Comparison of ENCODE assay signal across 11 mouse cellular contexts in the genomic region with DNA sequence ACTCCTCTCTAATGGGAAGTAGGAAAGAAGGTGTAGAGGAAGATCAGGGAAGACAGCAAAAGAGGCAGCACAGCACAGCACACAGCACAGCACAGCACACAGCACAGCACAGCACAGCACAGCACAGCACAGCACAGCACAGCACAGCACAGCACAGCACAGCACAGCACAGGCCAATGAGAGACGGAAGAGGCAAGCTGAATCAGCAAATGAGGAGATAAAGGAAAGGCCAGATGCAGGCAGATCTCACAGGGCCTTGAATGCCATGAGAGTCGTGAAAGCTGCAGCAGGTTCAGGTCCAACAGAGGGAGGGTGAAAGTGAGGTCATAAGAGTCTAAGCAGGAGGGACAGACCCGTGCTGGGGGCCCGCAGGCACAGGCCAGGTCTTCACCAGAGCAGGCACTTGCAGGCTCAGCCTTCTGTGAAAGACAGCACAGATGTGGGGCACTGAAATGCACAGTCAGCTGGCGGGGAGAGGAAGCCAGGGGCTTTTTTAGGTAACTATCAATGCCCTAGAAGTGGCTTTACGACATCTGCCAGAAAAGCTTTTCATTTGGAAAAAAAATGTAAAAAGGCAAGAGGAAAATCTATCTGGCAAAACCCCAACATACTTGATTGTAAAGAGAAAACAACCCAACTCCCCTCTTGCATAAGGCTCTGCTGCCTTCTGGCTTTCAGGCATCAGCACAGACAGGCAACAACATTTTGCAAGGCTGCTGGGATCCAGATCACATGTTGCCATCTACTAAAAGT.
DNase-seq lines count a peak whose midpoint lies in the region; ATAC-seq and TF ChIP-seq lines count a peak whose summit lies in the region.
"Had no signal": no experiment of that assay in that cellular context is flagged by ENCODE, and none has a peak within 500 bp of the region (broad histone marks: within the 10 kb centered on the region; RNA-seq: fewer than 3 reads in every experiment).

No protein-coding gene starts in this region.

- no peak overlapping the region for H3K4me3 ChIP-seq in forebrain, embryonic 13.5 days
- no peak overlapping the region for H3K4me3 ChIP-seq in forebrain, embryonic 11.5 days (ENCODE audit: low read depth, low read length)
- no peak overlapping the region for H3K4me3 ChIP-seq in midbrain, embryonic 13.5 days (replicated peaks)
- no peak overlapping the region for H3K4me3 ChIP-seq in midbrain, embryonic 15.5 days
- H3K4me3 ChIP-seq in neural tube, embryonic 15.5 days (replicated peaks): no peak overlapping the region
- H3K4me3 ChIP-seq in cerebellum, adult 2 months (replicated peaks; ENCODE audit: insufficient read depth, low read depth, low read length): no peak overlapping the region
- H3K4me3 ChIP-seq: heart, embryonic 13.5 days had no signal

- TF ChIP-seq POLR2A in cerebellum, adult 2 months (IDR thresholded peaks at IDR 0.05; ENCODE audit: borderline replicate concordance, insufficient read depth, low read length): no peak

- H3K4me1 ChIP-seq in forebrain, embryonic 13.5 days: no peaks in the 10 kb centered on the region
- no peaks in the 10 kb centered on the region for H3K4me1 ChIP-seq in forebrain, embryonic 11.5 days (replicated peaks; ENCODE audit: control insufficient read depth, insufficient read depth, low read length)
- H3K4me1 ChIP-seq in midbrain, embryonic 13.5 days (replicated peaks): peaks cover 4% of the 10 kb centered on the region; the same call in 1 of the 2 replicates
- H3K4me1 ChIP-seq in midbrain, embryonic 15.5 days: no peaks in the 10 kb centered on the region
- peaks cover 9% of the 10 kb centered on the region; the same call in 1 of the 2 replicates for H3K4me1 ChIP-seq in neural tube, embryonic 15.5 days
- H3K4me1 ChIP-seq in cerebellum, adult 2 months (ENCODE audit: control insufficient read depth, insufficient read depth, low read length): 0 out of 2 replicates have a peak, but pooled peaks cover 4% of the 10 kb centered on the region

- H3K9ac ChIP-seq in forebrain, embryonic 13.5 days: no peak overlapping the region
- no peak overlapping the region for H3K9ac ChIP-seq in forebrain, embryonic 11.5 days (ENCODE audit: low read length)
- H3K9ac ChIP-seq in midbrain, embryonic 13.5 days (replicated peaks): no peak overlapping the region
- H3K9ac ChIP-seq in midbrain, embryonic 15.5 days: no peak overlapping the region
- no peak overlapping the region for H3K9ac ChIP-seq in neural tube, embryonic 15.5 days (replicated peaks)
- H3K9ac ChIP-seq: heart, embryonic 13.5 days; liver, embryonic 14.5 days had no signal

- no peaks in the 10 kb centered on the region for H3K36me3 ChIP-seq in forebrain, embryonic 13.5 days (ENCODE audit: poor library complexity, severe bottlenecking)
- H3K36me3 ChIP-seq in forebrain, embryonic 11.5 days (ENCODE audit: control insufficient read depth, insufficient read depth, low read length): no peaks in the 10 kb centered on the region
- no peaks in the 10 kb centered on the region for H3K36me3 ChIP-seq in midbrain, embryonic 13.5 days
- H3K36me3 ChIP-seq in midbrain, embryonic 15.5 days (replicated peaks): no peaks in the 10 kb centered on the region
- no peaks in the 10 kb centered on the region for H3K36me3 ChIP-seq in neural tube, embryonic 15.5 days
- H3K36me3 ChIP-seq: heart, embryonic 13.5 days had no signal

- 51% methylated on average over 6 of the region's 6 CpGs for WGBS in forebrain, embryonic 13.5 days
- 67% methylated on average over 6 of the region's 6 CpGs for WGBS in forebrain, embryonic 11.5 days
- 59% methylated on average over 6 of the region's 6 CpGs for WGBS in midbrain, embryonic 13.5 days
- 52% methylated on average over 6 of the region's 6 CpGs for WGBS in midbrain, embryonic 15.5 days
- 44% methylated on average over 6 of the region's 6 CpGs for WGBS in neural tube, embryonic 15.5 days
- 62% methylated on average over 6 of the region's 6 CpGs for WGBS in cerebellum, adult 2 months

- DNase-seq in forebrain, embryonic 11.5 days (ENCODE audit: low spot score): no peak
- peak; percentile 45 for DNase-seq in layer of hippocampus, adult 11-12 months (ENCODE audit: low spot score)
- no peak for DNase-seq in cerebellum, adult 2 months
- no peak for DNase-seq in cerebellum, adult 11 months

- no peaks in the 10 kb centered on the region for H3K27me3 ChIP-seq in forebrain, embryonic 13.5 days
- no peaks in the 10 kb centered on the region for H3K27me3 ChIP-seq in forebrain, embryonic 11.5 days (ENCODE audit: control insufficient read depth, insufficient read depth, low read length)
- H3K27me3 ChIP-seq in midbrain, embryonic 13.5 days: no peaks in the 10 kb centered on the region
- H3K27me3 ChIP-seq in midbrain, embryonic 15.5 days (replicated peaks): no peaks in the 10 kb centered on the region
- H3K27me3 ChIP-seq in neural tube, embryonic 15.5 days (replicated peaks): no peaks in the 10 kb centered on the region
- H3K27me3 ChIP-seq in cerebellum, adult 2 months (ENCODE audit: control insufficient read depth, insufficient read depth, low read length): no peaks in the 10 kb centered on the region
- H3K27me3 ChIP-seq: heart, embryonic 13.5 days had no signal

- ATAC-seq in forebrain, embryonic 13.5 days: 0 out of 2 replicates have a peak, but pooled peaks have one; percentile 36
- no peak for ATAC-seq in forebrain, embryonic 11.5 days (replicated peaks; ENCODE audit: low FRiP score)
- 0 out of 2 replicates have a peak, but pooled peaks have one; percentile 40 for ATAC-seq in midbrain, embryonic 13.5 days
- ATAC-seq in midbrain, embryonic 15.5 days (replicated peaks): no peak
- ATAC-seq in neural tube, embryonic 15.5 days (ENCODE audit: low FRiP score): no peak; the same call in 1 of the 2 replicates
- ATAC-seq: CD4-positive, CD25-positive, alpha-beta regulatory T cell, adult 4 months had no signal

- H3K27ac ChIP-seq in forebrain, embryonic 13.5 days: peak overlapping the region; percentile 61
- H3K27ac ChIP-seq in forebrain, embryonic 11.5 days (ENCODE audit: low read depth, low read length): no peak overlapping the region
- H3K27ac ChIP-seq in midbrain, embryonic 13.5 days: no peak overlapping the region
- H3K27ac ChIP-seq in midbrain, embryonic 15.5 days: no peak overlapping the region
- H3K27ac ChIP-seq in neural tube, embryonic 15.5 days (replicated peaks): peak overlapping the region; percentile 54
- H3K27ac ChIP-seq in cerebellum, adult 2 months (ENCODE audit: insufficient read depth, low read length): no peak overlapping the region
- H3K27ac ChIP-seq: heart, embryonic 13.5 days; liver, embryonic 14.5 days had no signal

- H3K9me3 ChIP-seq in forebrain, embryonic 13.5 days (replicated peaks): no peaks in the 10 kb centered on the region
- no peaks in the 10 kb centered on the region for H3K9me3 ChIP-seq in forebrain, embryonic 11.5 days (ENCODE audit: control insufficient read depth, low read length)
- no peaks in the 10 kb centered on the region for H3K9me3 ChIP-seq in midbrain, embryonic 13.5 days
- no peaks in the 10 kb centered on the region for H3K9me3 ChIP-seq in midbrain, embryonic 15.5 days
- no peaks in the 10 kb centered on the region for H3K9me3 ChIP-seq in neural tube, embryonic 15.5 days (replicated peaks)
- H3K9me3 ChIP-seq: heart, embryonic 13.5 days had no signal

- TF ChIP-seq CTCF in cerebellum, adult 2 months (IDR thresholded peaks at IDR 0.05; ENCODE audit: borderline replicate concordance, insufficient read depth, low read depth, low read length): no peak

- no peak overlapping the region for H3K4me2 ChIP-seq in forebrain, embryonic 13.5 days
- no peak overlapping the region for H3K4me2 ChIP-seq in forebrain, embryonic 11.5 days (ENCODE audit: low read depth, low read length, severe bottlenecking)
- no peak overlapping the region for H3K4me2 ChIP-seq in midbrain, embryonic 13.5 days (replicated peaks)
- H3K4me2 ChIP-seq in midbrain, embryonic 15.5 days: no peak overlapping the region
- no peak overlapping the region for H3K4me2 ChIP-seq in neural tube, embryonic 15.5 days
- H3K4me2 ChIP-seq: heart, embryonic 13.5 days had no signal

Comparison
In these comparisons a context has a peak if more than half of its experiments do, and no peak if none do; other contexts are left out.
1. ATAC-seq: peak in forebrain, embryonic 13.5 days (single experiment) and midbrain, embryonic 13.5 days (single experiment); none in forebrain, embryonic 11.5 days (single experiment), midbrain, embryonic 15.5 days (single experiment) and neural tube, embryonic 15.5 days (single experiment).
2. H3K27ac ChIP-seq: peak in forebrain, embryonic 13.5 days (single experiment) and neural tube, embryonic 15.5 days (single experiment); none in forebrain, embryonic 11.5 days (single experiment), midbrain, embryonic 13.5 days (single experiment), midbrain, embryonic 15.5 days (single experiment) and cerebellum, adult 2 months (single experiment).